Mouse (Mus musculus): ENCODE data around the gene Ppp1r1b. TPM values are rescaled to one million over a fixed set of nuclear protein-coding genes. Genes with fewer than 3 reads are reported as not detected.

Ppp1r1b gene
- polyA plus RNA-seq, 1 experiment from 2014 or later = 1.6 TPM

DNA sequence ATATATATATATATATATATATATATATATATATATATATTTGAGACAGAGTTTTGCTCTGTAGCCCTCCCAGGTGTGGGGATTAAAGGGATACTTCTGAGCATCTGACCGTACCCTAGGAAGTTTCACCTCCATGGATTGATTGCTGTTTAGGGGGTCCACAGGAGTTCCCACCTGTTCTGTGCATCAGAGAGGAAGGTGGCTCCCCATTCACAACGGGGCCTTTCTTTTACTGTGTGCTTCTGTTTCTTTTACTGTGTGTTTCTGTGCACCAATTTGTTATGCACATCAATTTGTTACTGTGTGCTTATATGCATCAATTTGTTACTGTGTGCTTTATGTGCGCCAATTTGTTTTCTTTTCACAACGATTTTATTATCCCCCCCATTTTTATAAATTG, 7.0 kb upstream of the Ppp1r1b start:
- H3K4me1 ChIP-seq = peaks cover 33% of the 10 kb centered on the region
- 62% methylated on average over 4 of the region's 4 CpGs for WGBS

DNA sequence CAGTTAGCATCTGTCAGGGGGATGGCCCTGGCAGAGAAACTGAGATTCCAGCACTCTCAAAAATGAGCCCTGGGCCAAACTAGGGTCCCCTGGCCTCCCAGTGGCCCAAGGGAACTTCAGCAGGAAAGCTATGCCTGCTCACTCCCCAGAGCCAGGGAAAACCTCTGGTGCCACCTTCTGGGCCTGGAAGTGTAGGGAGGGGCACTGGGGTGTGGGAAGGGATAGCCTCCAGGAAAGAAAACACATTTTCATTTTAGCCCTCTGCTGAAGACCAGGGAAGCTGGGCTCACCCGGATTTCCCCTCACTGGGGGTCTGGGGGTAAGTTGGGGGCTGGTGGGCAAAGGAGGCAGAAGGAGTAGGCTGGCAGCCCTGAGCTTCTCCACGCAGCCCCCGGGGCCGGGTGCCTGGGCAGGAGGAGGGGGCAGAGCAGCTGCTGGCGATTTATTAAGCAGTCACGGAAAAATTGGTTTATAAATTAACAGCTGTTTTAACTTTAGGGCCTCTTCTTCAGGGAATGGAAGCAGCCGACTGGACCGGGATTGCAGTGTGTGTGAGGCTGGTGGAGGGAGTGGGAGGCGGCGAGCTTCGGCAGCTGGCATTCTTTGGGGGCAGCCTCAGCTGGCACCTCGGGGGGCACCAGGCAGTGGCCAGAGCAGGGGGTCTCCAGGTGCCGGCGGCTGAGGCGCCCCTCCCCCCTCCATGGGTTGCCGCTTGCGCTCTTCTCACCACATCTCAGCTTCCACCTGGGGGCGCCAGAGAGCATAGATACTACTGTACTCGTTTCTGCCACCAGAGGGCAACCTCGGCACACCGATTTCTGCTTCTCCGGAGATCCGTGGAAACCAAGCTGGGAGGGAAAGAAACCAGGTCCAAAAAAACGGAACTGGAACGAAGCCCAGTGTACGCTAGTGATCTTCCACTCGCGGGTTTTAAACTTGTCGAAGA, 5.9 kb upstream of the Ppp1r1b start:
- Histone ChIP-seq H3K36me3 (no peaks in the 10 kb centered on the region), H3K4me3 (peak overlapping the region; percentile 37), H3K9me3 (replicated peaks) (no peaks in the 10 kb centered on the region), H3K27me3 (ENCODE audit: low read depth, poor library complexity, severe bottlenecking) (peaks cover 100% of the 10 kb centered on the region), H3K27ac (replicated peaks) (no peak overlapping the region), H3K4me1 (peaks cover 44% of the 10 kb centered on the region)
- WGBS = 3% methylated on average over 29 of the region's 29 CpGs
- peak; percentile 92 for DNase-seq (ENCODE audit: low spot score)

More for the DNA sequence above, 7.0 kb upstream of the Ppp1r1b start:
- Histone ChIP-seq H3K9me3 (replicated peaks) (no peaks in the 10 kb centered on the region), H3K36me3 (no peaks in the 10 kb centered on the region), H3K4me3 (no peak overlapping the region), H3K27me3 (ENCODE audit: low read depth, poor library complexity, severe bottlenecking) (peaks cover 100% of the 10 kb centered on the region), H3K27ac (replicated peaks) (no peak overlapping the region)
- DNase-seq (ENCODE audit: low spot score) = no peak

DNA sequence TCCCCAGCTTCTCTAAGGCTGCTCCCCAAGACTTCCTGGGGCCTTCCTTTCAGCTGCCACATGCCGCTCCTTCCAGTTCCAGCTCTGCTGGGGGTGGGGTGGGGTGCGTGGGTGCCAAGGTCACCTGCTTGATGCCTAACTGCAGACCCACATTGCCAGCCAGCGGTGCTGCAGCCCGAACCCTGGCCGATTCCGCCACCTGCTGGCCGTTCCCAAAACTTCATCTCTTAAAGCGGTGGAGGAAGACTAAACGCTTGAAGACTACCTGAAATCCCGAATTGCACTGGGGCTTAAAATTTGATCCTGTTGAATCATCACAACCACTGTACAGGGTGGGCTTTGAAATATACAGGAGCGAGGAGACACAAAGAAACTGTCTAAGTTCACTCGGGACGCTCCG, 3.0 kb upstream of the Ppp1r1b start:
- peak; percentile 82 for DNase-seq (ENCODE audit: low spot score)
- peaks cover 52% of the 10 kb centered on the region for H3K4me1 ChIP-seq
- 2% methylated on average over 14 of the region's 14 CpGs for WGBS
- H3K9me3 ChIP-seq (replicated peaks) = no peaks in the 10 kb centered on the region
- peaks cover 100% of the 10 kb centered on the region for H3K27me3 ChIP-seq (ENCODE audit: low read depth, poor library complexity, severe bottlenecking)
- H3K27ac ChIP-seq (replicated peaks) = no peak overlapping the region
- H3K36me3 ChIP-seq = no peaks in the 10 kb centered on the region
- H3K4me3 ChIP-seq = peak overlapping the region; percentile 39

DNA sequence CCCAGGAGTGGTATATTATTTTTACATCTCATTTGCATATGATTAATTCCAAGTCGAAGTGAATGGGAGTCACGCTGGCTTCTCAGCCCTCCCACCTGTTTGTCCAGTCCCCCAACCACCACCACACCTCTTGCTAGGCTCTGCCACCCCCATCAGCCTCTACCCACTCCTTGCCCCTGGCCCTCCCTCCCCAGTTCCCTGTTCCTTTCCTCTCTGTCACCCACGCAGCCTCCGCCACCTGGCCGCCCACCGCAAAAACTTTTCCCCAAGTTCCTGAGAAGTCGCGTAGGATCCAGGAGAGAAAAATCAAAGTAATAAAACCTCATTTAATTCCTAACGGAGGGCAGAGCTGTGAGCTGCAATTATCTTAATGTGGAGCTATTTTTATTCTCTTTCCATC, 2.0 kb upstream of the Ppp1r1b start:
- H3K4me3 ChIP-seq = no peak overlapping the region
- H3K27me3 ChIP-seq (ENCODE audit: low read depth, poor library complexity, severe bottlenecking) = peaks cover 100% of the 10 kb centered on the region
- no peaks in the 10 kb centered on the region for H3K36me3 ChIP-seq
- no peaks in the 10 kb centered on the region for H3K9me3 ChIP-seq (replicated peaks)
- 5% methylated on average over 9 of the region's 9 CpGs for WGBS
- no peak for DNase-seq (ENCODE audit: low spot score)
- no peak overlapping the region for H3K27ac ChIP-seq (replicated peaks)
- H3K4me1 ChIP-seq = peaks cover 52% of the 10 kb centered on the region

DNA sequence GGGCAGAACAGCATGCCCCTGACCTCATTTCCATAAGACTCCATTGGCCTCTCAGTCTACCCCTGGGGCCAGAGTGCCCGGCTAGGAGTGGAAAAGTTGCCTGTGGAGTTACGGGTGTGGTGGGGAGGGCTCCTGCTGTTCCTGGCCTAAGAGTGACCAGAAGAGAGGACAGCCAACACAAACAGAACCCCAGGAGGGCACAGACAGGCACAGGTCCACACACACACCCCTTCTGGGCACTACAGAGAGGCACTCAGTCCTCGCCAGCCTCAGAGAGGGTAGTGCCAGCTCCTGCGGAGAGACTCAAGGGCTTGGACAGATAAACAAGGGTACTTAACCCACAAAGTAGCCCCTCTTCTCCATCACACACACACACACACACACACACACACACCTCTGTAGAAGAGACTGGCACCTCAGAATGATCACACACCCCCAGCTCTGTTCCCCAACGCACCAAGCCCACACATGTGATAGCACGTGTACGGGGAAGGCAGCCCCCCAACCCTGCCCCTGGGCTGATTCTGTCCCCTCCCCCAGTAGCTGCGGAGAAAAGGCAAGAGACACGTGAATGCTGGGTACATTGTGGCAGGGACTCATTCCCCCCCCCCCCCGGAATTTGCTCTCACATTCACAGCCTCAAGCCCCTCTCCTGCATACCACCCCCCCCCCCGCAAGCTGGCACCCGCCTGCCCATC, 670 bp upstream of the Ppp1r1b start:
- Histone ChIP-seq H3K27ac (replicated peaks) (no peak overlapping the region), H3K27me3 (ENCODE audit: low read depth, poor library complexity, severe bottlenecking) (peaks cover 100% of the 10 kb centered on the region), H3K4me1 (peaks cover 46% of the 10 kb centered on the region), H3K4me3 (peak overlapping the region; percentile 68), H3K36me3 (no peaks in the 10 kb centered on the region), H3K9me3 (replicated peaks) (no peaks in the 10 kb centered on the region)
- WGBS = 2% methylated on average over 10 of the region's 12 CpGs
- DNase-seq (ENCODE audit: low spot score) = no peak

DNA sequence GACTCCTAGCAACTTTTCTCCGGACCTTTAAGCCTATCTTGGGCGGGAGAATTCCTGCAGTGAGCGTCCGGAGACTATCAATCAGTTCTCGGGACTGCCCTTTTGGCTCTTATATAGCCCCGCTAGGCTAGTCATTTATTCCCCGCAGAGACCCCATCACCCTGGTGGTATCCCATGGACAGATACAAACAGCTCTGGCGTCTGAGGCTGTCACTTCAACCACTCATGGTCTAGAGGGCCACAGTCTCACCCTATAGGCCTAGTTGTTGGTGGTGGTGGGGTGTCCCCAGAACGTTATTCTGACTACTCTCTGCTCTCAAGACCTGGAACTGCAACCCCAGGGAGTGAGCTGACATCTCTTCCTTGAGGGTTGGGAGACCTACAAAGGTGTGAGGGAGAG, 1.1 kb downstream of the Ppp1r1b start:
- Histone ChIP-seq H3K27me3 (ENCODE audit: low read depth, poor library complexity, severe bottlenecking) (peaks cover 100% of the 10 kb centered on the region), H3K4me3 (peak overlapping the region; percentile 68), H3K9me3 (replicated peaks) (no peaks in the 10 kb centered on the region), H3K4me1 (peaks cover 46% of the 10 kb centered on the region), H3K36me3 (no peaks in the 10 kb centered on the region), H3K27ac (replicated peaks) (peak overlapping the region; percentile 59; the same call in 1 of the 2 replicates)
- 3% methylated on average over 9 of the region's 9 CpGs for WGBS
- DNase-seq (ENCODE audit: low spot score) = peak; percentile 17

DNA sequence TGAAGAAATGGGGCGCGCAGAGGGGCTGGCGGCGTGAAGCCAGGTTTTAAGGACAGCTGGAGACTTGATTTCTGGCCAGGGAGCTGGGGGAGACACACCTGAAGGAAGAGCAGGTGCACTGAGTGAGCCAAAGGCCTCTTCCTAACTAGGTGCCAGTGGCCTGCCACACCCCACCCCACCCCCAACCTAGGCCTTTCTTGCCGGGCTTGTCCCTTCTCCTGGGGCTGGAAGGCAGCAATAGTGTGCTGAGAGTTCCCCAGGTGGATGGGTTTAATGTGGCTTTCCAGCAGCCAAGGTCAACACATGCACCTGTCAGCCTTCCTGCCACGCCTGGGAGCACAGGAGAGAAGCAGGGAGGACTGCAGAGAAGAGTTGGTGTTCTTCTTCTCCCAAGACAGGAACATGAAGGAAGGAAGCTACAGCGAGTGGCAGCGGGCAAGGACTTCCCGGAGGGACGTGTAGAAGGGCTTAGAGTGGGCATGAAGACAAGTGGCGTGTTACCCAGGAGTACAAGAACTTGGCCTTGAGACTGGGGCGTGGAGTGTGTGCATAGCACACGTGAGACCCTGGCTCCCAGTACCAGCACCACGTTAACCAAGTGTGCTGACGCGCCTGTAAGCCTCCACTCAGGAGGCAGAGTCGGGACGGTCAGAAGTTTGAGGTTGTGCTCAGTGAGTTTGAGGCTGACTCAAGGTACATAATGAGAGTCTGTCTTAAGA, 4.2 kb downstream of the Ppp1r1b start:
- Histone ChIP-seq H3K27ac (replicated peaks) (no peak overlapping the region), H3K4me1 (peaks cover 42% of the 10 kb centered on the region), H3K9me3 (replicated peaks) (no peaks in the 10 kb centered on the region), H3K27me3 (ENCODE audit: low read depth, poor library complexity, severe bottlenecking) (peaks cover 96% of the 10 kb centered on the region), H3K36me3 (no peaks in the 10 kb centered on the region), H3K4me3 (no peak overlapping the region)
- WGBS = 78% methylated on average over 18 of the region's 18 CpGs
- DNase-seq (ENCODE audit: low spot score) = no peak

DNA sequence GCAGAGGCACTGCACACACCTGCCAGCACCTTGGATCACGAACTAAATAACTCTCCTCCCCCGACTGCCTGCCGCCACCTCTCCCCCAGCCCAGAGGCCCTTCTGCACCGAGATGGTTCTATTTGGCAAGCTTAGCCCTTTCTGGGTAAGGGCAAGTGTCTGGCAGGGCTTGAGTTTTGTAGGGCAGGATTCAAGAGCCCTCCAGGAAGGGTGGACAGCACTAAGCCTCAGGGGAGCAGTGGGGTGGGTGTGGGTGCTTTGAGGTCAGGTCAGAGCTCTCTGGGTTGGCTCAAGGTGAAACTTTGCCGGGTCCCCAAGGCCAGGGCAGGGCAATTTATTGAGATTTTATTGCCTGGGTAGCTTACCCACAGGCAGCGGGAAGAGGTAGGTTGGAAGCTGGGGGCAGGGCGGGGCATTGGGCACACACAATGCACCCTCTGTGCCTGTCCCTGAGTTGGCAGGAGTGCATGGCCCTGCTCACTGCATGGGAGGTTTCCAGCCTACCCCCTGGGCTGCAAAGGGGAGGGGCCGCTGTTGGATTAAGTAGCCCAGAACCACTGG, 5.5 kb downstream of the Ppp1r1b start:
- DNase-seq (ENCODE audit: low spot score) = no peak
- 47% methylated on average over 8 of the region's 8 CpGs for WGBS
- H3K9me3 ChIP-seq (replicated peaks) = no peaks in the 10 kb centered on the region
- no peak overlapping the region for H3K27ac ChIP-seq (replicated peaks)
- H3K36me3 ChIP-seq = no peaks in the 10 kb centered on the region
- H3K4me1 ChIP-seq = peaks cover 36% of the 10 kb centered on the region
- H3K27me3 ChIP-seq (ENCODE audit: low read depth, poor library complexity, severe bottlenecking) = peaks cover 85% of the 10 kb centered on the region
- no peak overlapping the region for H3K4me3 ChIP-seq

DNA sequence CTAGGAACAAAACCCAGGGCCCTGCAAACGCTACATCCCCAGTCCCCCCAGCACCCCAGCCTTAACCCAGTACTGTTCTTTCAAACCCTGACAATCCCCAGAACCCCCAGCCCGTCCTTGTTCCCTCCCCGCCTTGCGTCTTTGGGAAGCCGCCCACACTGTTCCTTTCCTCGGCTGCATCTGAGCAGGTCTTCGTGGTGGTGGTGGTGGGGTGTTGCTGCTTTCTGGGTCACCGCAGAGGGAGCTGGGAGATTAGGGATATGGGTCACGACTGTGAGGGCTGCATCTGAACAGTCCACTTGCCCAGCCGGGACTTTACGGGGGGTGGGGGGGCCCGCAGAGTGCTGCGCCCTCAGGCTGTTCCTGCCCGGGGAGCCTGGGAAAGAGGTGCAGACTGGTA, 6.2 kb downstream of the Ppp1r1b start:
- Histone ChIP-seq H3K27ac (replicated peaks) (no peak overlapping the region), H3K36me3 (no peaks in the 10 kb centered on the region), H3K4me1 (peaks cover 36% of the 10 kb centered on the region), H3K27me3 (ENCODE audit: low read depth, poor library complexity, severe bottlenecking) (peaks cover 78% of the 10 kb centered on the region), H3K9me3 (replicated peaks) (no peaks in the 10 kb centered on the region), H3K4me3 (no peak overlapping the region)
- 62% methylated on average over 14 of the region's 14 CpGs for whole genome bisulfite sequencing
- no peak for DNase-seq (ENCODE audit: low spot score)

DNA sequence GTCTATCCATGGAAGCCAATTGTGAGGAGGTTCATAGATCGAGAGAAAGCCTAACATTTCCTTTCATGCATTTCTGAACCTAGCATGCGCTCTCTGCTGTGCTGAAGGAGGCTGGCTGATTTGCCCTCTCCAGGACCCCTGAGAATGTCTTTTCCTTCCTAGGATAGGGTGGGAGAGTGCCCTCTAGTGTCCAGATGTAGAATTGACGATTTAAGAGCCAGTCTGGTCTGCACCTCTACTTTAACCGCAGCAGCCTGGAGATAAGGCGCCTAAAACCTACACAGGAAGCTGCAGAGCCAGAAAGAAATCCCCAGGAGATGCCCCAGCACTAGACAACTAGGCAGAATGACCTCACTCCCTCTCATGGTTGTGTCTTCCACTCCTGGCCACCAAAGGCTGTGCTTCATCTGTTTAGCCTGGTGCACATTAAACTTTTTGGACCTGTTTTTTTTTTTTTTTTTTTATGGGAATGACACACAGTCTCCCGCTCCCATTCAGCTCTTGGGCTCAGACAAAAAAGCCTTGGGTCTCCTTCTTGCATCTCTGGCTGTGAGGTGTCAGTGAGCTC, 7.6 kb downstream of the Ppp1r1b start:
- H3K36me3 ChIP-seq = no peaks in the 10 kb centered on the region
- peaks cover 64% of the 10 kb centered on the region for H3K27me3 ChIP-seq (ENCODE audit: low read depth, poor library complexity, severe bottlenecking)

DNA sequence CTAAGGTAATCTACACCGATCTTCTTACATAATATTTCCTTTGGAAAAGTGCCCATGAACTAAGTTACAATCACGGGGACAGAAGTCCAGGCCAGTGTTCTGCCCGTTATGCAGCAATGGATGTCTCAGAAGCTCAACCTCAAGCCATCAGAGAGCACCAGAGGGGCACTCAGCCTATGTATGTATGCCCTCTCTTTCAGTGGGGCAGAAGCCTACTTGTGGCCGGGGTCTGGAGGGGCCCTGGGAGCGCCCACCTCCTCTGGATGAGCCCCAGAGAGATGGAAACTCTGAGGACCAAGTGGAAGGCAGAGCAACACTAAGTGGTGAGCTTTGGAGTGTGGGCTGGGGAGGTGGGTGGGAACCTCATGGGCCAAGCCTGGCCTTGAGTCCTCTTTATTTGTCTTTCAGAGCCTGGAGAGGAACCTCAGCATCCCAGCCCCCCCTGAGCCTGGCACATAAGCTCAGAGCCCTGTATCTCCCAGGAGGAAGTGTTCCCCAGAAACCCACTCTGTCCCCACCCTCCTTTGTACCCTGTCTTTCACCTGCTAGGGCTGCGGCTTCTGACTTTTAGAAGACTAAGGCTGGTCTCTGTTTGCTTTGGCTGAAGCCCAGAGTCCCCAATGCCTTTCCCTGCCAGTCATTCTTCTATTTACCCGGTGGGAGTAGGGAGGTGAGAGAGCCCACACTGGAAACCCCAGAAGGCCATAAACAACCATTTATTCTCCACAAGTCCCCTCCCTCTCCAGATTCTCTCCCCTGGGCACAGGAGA, 8.6 kb downstream of the Ppp1r1b start:
- Histone ChIP-seq H3K27me3 (ENCODE audit: low read depth, poor library complexity, severe bottlenecking) (peaks cover 54% of the 10 kb centered on the region), H3K36me3 (no peaks in the 10 kb centered on the region), H3K4me3 (peak overlapping the region; percentile 87), H3K9me3 (replicated peaks) (no peaks in the 10 kb centered on the region), H3K27ac (replicated peaks) (peak overlapping the region; percentile 92), H3K4me1 (peaks cover 58% of the 10 kb centered on the region)
- 78% methylated on average over 7 of the region's 7 CpGs for WGBS
- DNase-seq (ENCODE audit: low spot score) = no peak

More for the DNA sequence above, 7.6 kb downstream of the Ppp1r1b start:
- Histone ChIP-seq H3K9me3 (replicated peaks) (no peaks in the 10 kb centered on the region), H3K4me3 (no peak overlapping the region), H3K4me1 (peaks cover 48% of the 10 kb centered on the region), H3K27ac (replicated peaks) (no peak overlapping the region)
- DNase-seq (ENCODE audit: low spot score) = peak; percentile 62
- 13% methylated on average over 6 of the region's 6 CpGs for WGBS

Data from midbrain, embryonic 10.5 days (tissue).